Mouse (Mus musculus): ENCODE results near the gene Col26a1.

DNA sequence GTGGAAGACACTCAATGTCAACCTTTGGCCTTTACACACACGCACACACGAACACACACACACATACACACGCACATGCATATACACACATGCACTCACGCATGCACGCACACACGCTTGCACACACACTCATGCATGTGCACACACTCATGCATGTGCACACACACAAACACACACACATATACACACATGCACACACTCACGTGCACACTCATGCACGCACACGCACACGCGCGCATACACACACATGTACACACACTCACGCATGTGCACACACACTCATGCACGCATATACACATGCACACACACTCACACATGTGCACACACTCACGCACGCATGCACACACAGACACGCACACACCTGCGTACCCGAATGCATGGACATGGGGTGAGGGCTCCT, 130.9 kb downstream of the Col26a1 start:
- TF ChIP-seq E2F4 (IDR thresholded peaks at IDR 0.05; ENCODE audit: insufficient read depth) = no peak
- no peak for TF ChIP-seq TCF12 (IDR thresholded peaks at IDR 0.05; ENCODE audit: insufficient read depth, poor library complexity, severe bottlenecking)
- TF ChIP-seq CEBPB (IDR thresholded peaks at IDR 0.05; ENCODE audit: insufficient read depth, poor library complexity, severe bottlenecking) = no peak
- no peak for TF ChIP-seq POLR2A (IDR thresholded peaks at IDR 0.05; ENCODE audit: insufficient read length, low read depth)
- no peak for TF ChIP-seq USF1 (IDR thresholded peaks at IDR 0.05; ENCODE audit: low read depth)
- TF ChIP-seq MYOD1 (IDR thresholded peaks at IDR 0.05; ENCODE audit: control insufficient read depth in 1 of 3, insufficient read length in 2 of 3, low read depth in 2 of 3) = no peak
- TF ChIP-seq MAX (IDR thresholded peaks at IDR 0.05; ENCODE audit: low read depth) = no peak
- no peak for TF ChIP-seq TCF3 (IDR thresholded peaks at IDR 0.05; ENCODE audit: insufficient read length, low read depth)
- TF ChIP-seq POLR2AphosphoS2 (IDR thresholded peaks at IDR 0.05; ENCODE audit: insufficient read length, low read depth) = no peak
- TF ChIP-seq MYOG (IDR thresholded peaks at IDR 0.05; ENCODE audit: control insufficient read depth in 1 of 3, insufficient read depth in 1 of 3, insufficient read length in 2 of 3, low read depth in 2 of 3) = peak in 1 of 3 experiments; percentile 45
- no peak for TF ChIP-seq REST (IDR thresholded peaks at IDR 0.05; ENCODE audit: insufficient read depth, insufficient read length)

Data from myocyte (in vitro differentiated cells).